Mouse (Mus musculus) liver, postnatal 0 days (tissue): Measurements from ENCODE around the gene Gpatch2l.

Experiments used
- CTCF ChIP-seq: sonication (generic); IDR thresholded peaks from 2 replicates; pipeline ENCODE4 v1.5.1; 2016; ENCODE audit warnings: antibody characterized with exemption, low read depth
- EP300 ChIP-seq: IDR thresholded peaks from 2 replicates; pipeline ENCODE4 v1.6.1; 2016; ENCODE audit warnings: antibody characterized with exemption, low read depth, mild to moderate bottlenecking

GRCm38 (mm10) chr12:86309474-86309873 lies 67.8 kb downstream of the Gpatch2l start:
- TF ChIP-seq CTCF (no peak), EP300 (no peak)
